Mouse (Mus musculus) midbrain, embryonic 15.5 days (tissue): Measurements from ENCODE around the gene Gpr15. TPM values are rescaled to one million over a fixed set of nuclear protein-coding genes. Genes with fewer than 3 reads are reported as not detected.

Experiments
- ATAC-seq: fragments of 200-750 bp; cut with Nextera tagmentation; replicated peaks from 2 replicates; pipeline ENCODE4 v1.8.0; 2017; ENCODE audit warnings: moderate TSS enrichment
- H3K27ac ChIP-seq: fragments of 300-500 bp; sonication (generic); 2 replicates; pipeline ENCODE4 v1.5.1; 2015; ENCODE audit warnings: mild to moderate bottlenecking, inconsistent platforms
- H3K27me3 ChIP-seq: fragments of 300-500 bp; sonication (generic); replicated peaks from 2 replicates; pipeline ENCODE4 v1.6.1; 2015; ENCODE audit warnings: inconsistent platforms
- H3K36me3 ChIP-seq: fragments of 300-500 bp; sonication (generic); replicated peaks from 2 replicates; pipeline ENCODE4 v1.6.1; 2015; ENCODE audit warnings: inconsistent platforms
- H3K4me1 ChIP-seq: fragments of 300-500 bp; sonication (generic); 2 replicates; pipeline ENCODE4 v1.6.1; 2015; ENCODE audit warnings: inconsistent platforms
- H3K4me2 ChIP-seq: fragments of 300-500 bp; sonication (generic); 2 replicates; pipeline ENCODE4 v1.6.1; 2015; ENCODE audit warnings: inconsistent platforms, mild to moderate bottlenecking, moderate library complexity
- H3K4me3 ChIP-seq: fragments of 300-500 bp; sonication (generic); 2 replicates; pipeline ENCODE4 v1.5.1; 2015; ENCODE audit warnings: mild to moderate bottlenecking, inconsistent platforms
- H3K9ac ChIP-seq: fragments of 300-500 bp; sonication (generic); 2 replicates; pipeline ENCODE4 v1.6.1; 2015; ENCODE audit warnings: mild to moderate bottlenecking, inconsistent platforms
- H3K9me3 ChIP-seq: fragments of 300-500 bp; sonication (generic); 2 replicates; pipeline ENCODE4 v1.6.1; 2016; ENCODE audit warnings: inconsistent platforms
- WGBS: fragments of 180-500 bp; shearing (Covaris S2); methylation state at CpG from one replicate; pipeline ENCODE4 v1.1.7; 2015; ENCODE audit warnings: mixed read lengths; 5-methylcytosine and 5-hydroxymethylcytosine counted together
- polyA plus RNA-seq: library from polyadenylated mRNA; unstranded; fragments of >200 nt; fragmentation: Nextera tagmentation; extraction: Ambion mirVana; gene quantifications from 2 replicates; pipeline ENCODE4 v1.2.1, GENCODE M21; 2015

Gene Gpr15
- polyA plus RNA-seq = 0.13 TPM in 1 of 2 replicates, not detected in the other

DNA sequence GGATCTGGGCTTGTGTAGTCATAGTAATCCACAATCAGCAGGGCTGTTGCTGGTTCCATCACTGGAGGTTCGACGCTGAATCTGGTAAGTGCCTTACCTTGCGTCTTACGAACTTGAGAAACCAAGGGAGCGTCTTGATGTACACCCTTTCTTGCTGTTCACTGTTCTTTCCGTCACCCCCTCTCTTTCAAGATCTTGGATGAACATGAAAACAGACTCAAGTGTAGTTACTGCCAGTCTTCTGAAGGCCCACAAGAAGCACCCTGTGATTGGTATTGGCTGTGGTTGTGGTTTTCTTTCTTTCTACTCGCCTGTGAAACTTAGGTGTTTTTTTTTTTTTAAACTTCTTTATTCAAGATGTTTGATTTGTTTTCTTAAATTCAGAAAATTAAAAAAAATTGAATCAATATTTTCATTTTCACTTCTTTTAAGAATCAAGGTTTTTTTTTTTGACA is at the start of gene Gpr15:
Gene Gpr15, minus strand, starts transcription at position 405 of the 455 bp plus-strand sequence.
- H3K9me3 ChIP-seq = no peaks in the 10 kb centered on the region
- 92% methylated on average over 7 of the region's 7 CpGs for WGBS
- H3K9ac ChIP-seq = no peak within 1 kb of the TSS
- ATAC-seq = no peak
- no peaks in the 10 kb centered on the region for H3K36me3 ChIP-seq
- no peak within 1 kb of the TSS for H3K27ac ChIP-seq
- H3K27me3 ChIP-seq = no peaks in the 10 kb centered on the region
- H3K4me2 ChIP-seq = no peak within 1 kb of the TSS
- H3K4me3 ChIP-seq = no peak within 1 kb of the TSS
- no peaks in the 10 kb centered on the region for H3K4me1 ChIP-seq

DNA sequence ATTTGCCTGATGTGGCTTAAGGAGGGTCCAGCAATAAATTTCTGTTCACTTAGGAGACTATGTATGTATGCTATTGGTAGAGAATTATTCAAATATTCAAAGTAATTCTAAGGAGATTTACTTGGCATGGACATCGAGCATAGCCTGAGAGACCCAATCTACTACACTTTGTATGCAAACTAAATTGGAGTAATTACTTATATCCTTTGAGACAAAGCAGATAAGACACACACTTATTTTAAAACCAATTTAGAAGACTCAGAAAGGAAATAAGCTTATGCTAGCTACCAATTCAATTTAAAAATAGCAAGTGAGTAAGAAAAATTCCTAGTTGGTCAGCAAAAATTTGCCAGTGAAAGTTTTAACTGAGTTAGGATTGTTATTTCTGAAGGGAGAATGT is 44.2 kb upstream of the Gpr15 start, which contains the start of gene Olfr172:
Gene Olfr172, minus strand, starts transcription at position 101 of the 400 bp plus-strand sequence.
- no peak within 1 kb of the TSS for H3K27ac ChIP-seq
- no peaks in the 10 kb centered on the region for H3K4me1 ChIP-seq
- WGBS = 66% methylated on average over 1 of the region's 1 CpGs
- no peak for ATAC-seq
- H3K4me3 ChIP-seq = no peak within 1 kb of the TSS
- H3K36me3 ChIP-seq = no peaks in the 10 kb centered on the region
- no peaks in the 10 kb centered on the region for H3K9me3 ChIP-seq
- H3K4me2 ChIP-seq = no peak within 1 kb of the TSS
- no peak within 1 kb of the TSS for H3K9ac ChIP-seq
- no peaks in the 10 kb centered on the region for H3K27me3 ChIP-seq

DNA sequence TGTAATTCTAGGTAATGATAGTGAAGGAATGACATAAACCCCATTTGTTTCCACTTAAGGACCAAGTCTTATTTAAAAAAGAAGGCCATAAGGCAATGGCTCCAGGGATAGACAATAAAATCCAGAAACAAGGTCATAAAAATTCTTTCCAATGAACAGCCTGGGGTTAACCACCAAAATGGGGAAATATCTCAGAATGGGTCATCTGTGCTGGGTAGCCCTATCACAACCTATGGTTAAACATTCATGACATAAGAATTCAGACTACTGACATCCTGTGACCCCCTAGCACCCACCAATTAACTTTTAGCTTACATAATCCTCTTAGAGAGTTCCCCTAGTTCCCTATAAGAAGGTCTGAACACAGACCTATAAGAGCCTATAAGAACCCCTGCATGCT is 37.3 kb upstream of the Gpr15 start:
- Histone ChIP-seq H3K27ac (no peak overlapping the region), H3K4me1 (no peaks in the 10 kb centered on the region), H3K9ac (no peak overlapping the region), H3K4me3 (no peak overlapping the region), H3K36me3 (no peaks in the 10 kb centered on the region), H3K27me3 (no peaks in the 10 kb centered on the region), H3K4me2 (no peak overlapping the region), H3K9me3 (no peaks in the 10 kb centered on the region)
- ATAC-seq = no peak

DNA sequence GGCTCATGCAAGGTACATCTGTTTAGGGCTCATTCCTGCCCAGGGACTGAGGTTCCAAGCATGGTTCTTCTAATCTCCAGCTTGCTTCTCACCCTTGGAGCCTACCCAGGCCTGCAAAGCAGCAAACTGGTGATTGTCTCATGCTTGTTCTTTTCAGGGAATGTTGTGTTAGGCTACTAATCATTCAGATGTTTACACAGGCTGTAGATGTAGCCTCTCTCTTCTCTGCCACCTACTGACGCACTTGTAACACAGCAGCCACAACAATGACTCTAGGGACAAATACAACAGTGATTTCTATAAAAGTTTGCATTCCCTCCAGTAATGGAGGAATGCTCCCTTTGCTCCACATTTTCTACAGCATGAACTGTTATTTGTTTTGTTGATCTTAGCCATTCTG is 32.4 kb upstream of the Gpr15 start:
- no peaks in the 10 kb centered on the region for H3K9me3 ChIP-seq
- no peaks in the 10 kb centered on the region for H3K27me3 ChIP-seq
- no peaks in the 10 kb centered on the region for H3K36me3 ChIP-seq
- WGBS = 20% methylated on average over 1 of the region's 1 CpGs
- H3K27ac ChIP-seq = no peak overlapping the region
- ATAC-seq = no peak
- H3K9ac ChIP-seq = no peak overlapping the region
- H3K4me3 ChIP-seq = no peak overlapping the region
- no peaks in the 10 kb centered on the region for H3K4me1 ChIP-seq
- H3K4me2 ChIP-seq = no peak overlapping the region

DNA sequence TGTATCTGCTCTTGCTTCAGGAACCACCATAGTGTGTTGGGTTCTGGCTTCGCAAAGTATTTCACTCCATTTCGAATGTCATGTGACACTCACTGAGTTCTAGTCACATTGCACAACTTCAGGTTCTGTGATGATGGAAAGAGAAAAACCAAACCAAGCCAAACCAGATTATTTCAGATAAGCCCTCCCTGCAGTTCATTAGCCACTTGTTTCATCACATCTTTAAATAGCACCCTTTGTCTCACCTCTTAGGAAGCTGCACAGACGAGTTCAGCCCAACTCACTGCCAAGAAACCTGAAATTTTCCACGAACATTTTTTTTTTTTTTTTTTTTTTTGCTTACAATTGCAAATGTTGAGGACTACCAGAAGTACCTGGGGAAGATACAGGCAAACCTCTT is 27.8 kb upstream of the Gpr15 start:
- Histone ChIP-seq H3K4me2 (no peak overlapping the region), H3K9ac (no peak overlapping the region), H3K4me1 (no peaks in the 10 kb centered on the region), H3K27ac (no peak overlapping the region), H3K4me3 (no peak overlapping the region), H3K36me3 (no peaks in the 10 kb centered on the region), H3K9me3 (no peaks in the 10 kb centered on the region), H3K27me3 (no peaks in the 10 kb centered on the region)
- ATAC-seq = no peak
- 81% methylated on average over 4 of the region's 4 CpGs for WGBS

DNA sequence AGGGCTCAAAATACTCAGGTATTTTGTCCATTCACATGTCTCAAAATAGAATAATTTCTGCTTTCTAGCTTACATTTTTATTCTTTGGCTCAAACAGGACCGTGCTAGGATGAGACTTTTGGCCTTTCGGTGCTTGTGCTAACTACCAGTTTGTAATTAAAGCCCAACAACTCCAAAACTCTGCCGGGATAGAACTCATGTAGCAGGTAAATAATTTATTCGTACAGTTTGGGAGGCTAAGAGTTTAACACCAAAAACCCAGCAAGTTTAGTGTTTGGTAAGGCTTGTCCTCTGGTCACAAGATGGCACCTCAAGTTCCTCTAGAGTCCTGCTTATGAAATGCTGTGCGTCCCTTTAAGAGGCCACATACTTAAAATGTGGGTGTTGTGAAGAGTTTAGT is 21.9 kb upstream of the Gpr15 start:
- ATAC-seq = no peak
- H3K4me3 ChIP-seq = no peak overlapping the region
- H3K4me2 ChIP-seq = no peak overlapping the region
- H3K27me3 ChIP-seq = no peaks in the 10 kb centered on the region
- no peaks in the 10 kb centered on the region for H3K9me3 ChIP-seq
- H3K36me3 ChIP-seq = no peaks in the 10 kb centered on the region
- no peak overlapping the region for H3K9ac ChIP-seq
- H3K27ac ChIP-seq = no peak overlapping the region
- 93% methylated on average over 5 of the region's 5 CpGs for WGBS
- no peaks in the 10 kb centered on the region for H3K4me1 ChIP-seq

DNA sequence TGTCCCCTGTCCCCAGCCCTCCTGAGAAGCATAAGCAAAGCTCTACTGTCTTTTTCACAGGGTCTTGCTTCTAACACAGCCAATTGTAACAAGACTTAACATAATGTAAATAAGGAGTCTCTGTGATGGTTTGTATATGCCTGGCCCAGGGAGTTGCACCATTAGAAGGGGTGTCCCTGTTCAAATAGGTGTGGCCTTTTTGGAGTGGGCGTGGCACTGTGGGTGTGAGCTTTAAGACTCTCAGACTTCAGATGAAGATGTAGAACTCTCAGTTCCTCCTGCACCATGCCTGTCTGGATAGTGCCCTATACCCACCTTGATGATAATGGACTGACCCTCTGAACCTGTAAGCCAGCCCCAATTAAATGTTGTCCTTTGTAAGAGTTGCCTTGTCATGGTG is 19.9 kb upstream of the Gpr15 start:
- Histone ChIP-seq H3K27me3 (no peaks in the 10 kb centered on the region), H3K4me3 (no peak overlapping the region), H3K4me2 (no peak overlapping the region), H3K27ac (no peak overlapping the region), H3K9me3 (no peaks in the 10 kb centered on the region), H3K4me1 (no peaks in the 10 kb centered on the region), H3K36me3 (peaks cover 9% of the 10 kb centered on the region; the same call in 1 of the 2 replicates), H3K9ac (no peak overlapping the region)
- no peak for ATAC-seq
- 94% methylated on average over 1 of the region's 1 CpGs for WGBS

DNA sequence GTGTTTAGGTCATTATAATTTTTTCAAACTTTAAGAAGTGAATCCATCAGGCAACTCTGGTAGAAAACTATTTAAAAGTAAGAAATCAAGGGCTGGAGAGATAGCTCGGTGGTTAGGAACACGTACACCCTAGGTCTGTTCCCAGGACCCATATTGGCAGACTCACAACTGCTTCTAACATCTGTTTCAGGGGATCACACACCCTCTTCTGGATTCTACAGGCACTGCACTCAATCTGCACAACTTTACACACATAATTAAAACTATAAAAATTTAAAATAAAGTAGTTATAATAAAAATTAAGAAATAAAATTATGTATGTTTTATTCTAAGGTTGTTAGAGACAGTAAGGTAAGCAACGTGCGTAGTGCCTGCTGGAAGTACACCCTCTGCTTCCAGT is 19.3 kb upstream of the Gpr15 start:
- H3K4me1 ChIP-seq = no peaks in the 10 kb centered on the region
- H3K9me3 ChIP-seq = no peaks in the 10 kb centered on the region
- no peak overlapping the region for H3K9ac ChIP-seq
- WGBS = 75% methylated on average over 4 of the region's 4 CpGs
- H3K27me3 ChIP-seq = no peaks in the 10 kb centered on the region
- H3K4me2 ChIP-seq = no peak overlapping the region
- no peak overlapping the region for H3K4me3 ChIP-seq
- no peak overlapping the region for H3K27ac ChIP-seq
- H3K36me3 ChIP-seq = peaks cover 9% of the 10 kb centered on the region; the same call in 1 of the 2 replicates
- ATAC-seq = no peak

DNA sequence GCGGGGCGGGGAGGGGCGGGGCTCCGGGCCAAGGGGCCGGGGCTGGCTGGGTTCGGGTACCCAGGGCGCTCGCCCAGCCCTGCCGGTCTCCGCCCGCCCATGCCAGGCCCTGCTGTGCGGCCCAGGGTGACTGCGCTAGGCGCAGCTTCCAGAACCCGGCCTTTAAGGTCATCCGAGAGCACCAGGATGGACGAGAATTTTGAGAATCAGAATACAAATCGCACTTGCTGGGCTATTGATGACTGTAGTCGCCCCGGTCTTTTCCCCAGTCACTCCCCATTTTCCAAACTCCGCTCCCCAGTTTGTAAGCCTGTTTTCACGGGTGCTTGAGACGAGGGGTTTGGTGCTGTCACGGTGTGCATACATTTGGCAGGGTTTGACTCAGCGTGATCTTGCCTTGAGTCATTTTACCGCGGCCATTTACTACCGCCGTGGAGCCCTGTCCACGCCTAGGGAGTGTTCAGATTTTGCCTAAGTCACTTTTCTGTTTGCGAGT is 9.4 kb upstream of the Gpr15 start:
- no peaks in the 10 kb centered on the region for H3K9me3 ChIP-seq
- peak overlapping the region; percentile 69 for H3K9ac ChIP-seq
- under 1% methylated on average over 27 of the region's 31 CpGs for WGBS
- peak; percentile 94 for ATAC-seq
- no peaks in the 10 kb centered on the region for H3K27me3 ChIP-seq
- H3K27ac ChIP-seq = peak overlapping the region; percentile 92
- H3K4me2 ChIP-seq = peak overlapping the region; percentile 55
- peaks cover 17% of the 10 kb centered on the region; the same call in 1 of the 2 replicates for H3K36me3 ChIP-seq
- peak overlapping the region; percentile 58 for H3K4me3 ChIP-seq
- peaks cover 15% of the 10 kb centered on the region for H3K4me1 ChIP-seq

DNA sequence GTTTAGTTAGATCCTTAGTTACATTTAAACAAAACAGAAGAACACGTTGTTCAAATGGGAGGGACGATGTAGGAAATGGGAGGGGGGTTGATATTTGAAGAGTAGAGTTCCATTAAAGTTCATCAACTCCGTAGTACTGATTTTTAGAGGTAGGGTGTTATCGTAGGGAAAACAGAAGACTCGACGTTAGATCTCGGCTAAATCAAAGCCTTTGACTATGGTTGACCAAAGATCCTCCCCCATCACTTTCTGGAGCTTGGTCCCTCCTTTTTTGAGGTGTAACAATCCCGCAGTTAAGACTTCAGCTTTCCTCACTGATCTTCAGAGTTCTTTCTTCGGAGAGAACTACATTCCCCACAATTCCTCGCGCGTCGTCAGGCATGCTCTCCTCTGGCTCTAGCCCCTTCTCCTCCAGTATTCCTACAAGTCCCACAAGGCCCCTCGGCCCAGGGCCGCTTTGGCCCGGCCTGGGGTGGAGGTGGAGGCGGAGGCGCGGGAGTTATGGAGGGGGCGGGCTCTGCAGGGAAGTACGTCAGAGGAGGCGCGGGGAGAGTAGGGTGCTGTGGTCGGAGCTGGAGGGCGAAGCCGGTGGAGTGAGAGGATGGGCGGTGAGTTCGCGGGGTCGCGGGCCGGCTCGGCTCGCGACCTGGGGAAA is 8.7 kb upstream of the Gpr15 start, which contains the start of gene Cldnd1:
Gene Cldnd1, plus strand, starts transcription at position 434 of the 655 bp plus-strand sequence.
- peak within 1 kb of the TSS; percentile 55 for H3K4me2 ChIP-seq
- H3K4me1 ChIP-seq = peaks cover 15% of the 10 kb centered on the region
- 2% methylated on average over 30 of the region's 35 CpGs for WGBS
- H3K27ac ChIP-seq = peak within 1 kb of the TSS; percentile 92
- no peaks in the 10 kb centered on the region for H3K9me3 ChIP-seq
- peak within 1 kb of the TSS; percentile 69 for H3K9ac ChIP-seq
- peak within 1 kb of the TSS; percentile 58 for H3K4me3 ChIP-seq
- peak; percentile 100 for ATAC-seq
- H3K27me3 ChIP-seq = no peaks in the 10 kb centered on the region
- H3K36me3 ChIP-seq = peaks cover 17% of the 10 kb centered on the region; the same call in 1 of the 2 replicates

DNA sequence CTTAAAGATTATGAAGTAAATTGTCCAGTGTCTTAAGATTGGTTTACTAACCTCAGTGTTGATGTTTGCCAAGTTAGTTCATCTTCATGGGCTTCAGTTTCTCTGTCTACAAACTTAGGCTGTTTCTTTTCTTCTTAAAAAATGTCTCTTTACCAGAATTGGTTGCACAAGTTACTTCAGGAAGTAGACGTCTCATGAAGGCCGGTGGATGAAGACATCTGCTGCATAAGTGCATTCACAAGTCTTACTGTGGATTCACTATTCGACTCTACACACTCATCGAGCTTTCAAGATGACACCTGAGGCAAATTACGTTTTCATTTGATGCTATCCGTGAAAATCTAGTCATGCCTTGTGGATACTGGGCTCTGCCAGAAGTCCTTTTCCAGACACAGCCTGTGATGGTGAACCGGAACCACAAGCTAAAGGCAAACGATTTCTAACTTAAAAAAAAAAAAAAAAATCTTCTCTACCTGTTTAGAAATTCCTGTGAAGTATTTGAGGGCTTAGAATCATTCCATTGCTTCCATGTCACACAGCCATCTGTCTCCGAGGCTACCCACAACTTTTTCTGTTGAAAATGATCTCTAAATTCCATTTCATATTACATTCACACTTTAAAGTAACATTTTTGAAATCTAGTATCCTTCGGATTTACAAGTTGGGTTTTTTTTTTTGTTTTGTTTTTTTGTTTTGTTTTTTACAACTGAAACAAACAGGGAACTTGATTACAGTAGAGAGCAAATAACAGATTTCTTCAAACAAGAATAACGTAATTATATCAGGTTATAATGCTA is 8.0 kb upstream of the Gpr15 start:
- H3K36me3 ChIP-seq = peaks cover 11% of the 10 kb centered on the region; the same call in 1 of the 2 replicates
- no peak overlapping the region for H3K27ac ChIP-seq
- no peaks in the 10 kb centered on the region for H3K9me3 ChIP-seq
- H3K27me3 ChIP-seq = no peaks in the 10 kb centered on the region
- H3K9ac ChIP-seq = no peak overlapping the region
- H3K4me2 ChIP-seq = peak overlapping the region; percentile 51; the same call in 1 of the 2 replicates
- ATAC-seq = no peak
- peaks cover 15% of the 10 kb centered on the region for H3K4me1 ChIP-seq
- no peak overlapping the region for H3K4me3 ChIP-seq
- 77% methylated on average over 11 of the region's 11 CpGs for WGBS

DNA sequence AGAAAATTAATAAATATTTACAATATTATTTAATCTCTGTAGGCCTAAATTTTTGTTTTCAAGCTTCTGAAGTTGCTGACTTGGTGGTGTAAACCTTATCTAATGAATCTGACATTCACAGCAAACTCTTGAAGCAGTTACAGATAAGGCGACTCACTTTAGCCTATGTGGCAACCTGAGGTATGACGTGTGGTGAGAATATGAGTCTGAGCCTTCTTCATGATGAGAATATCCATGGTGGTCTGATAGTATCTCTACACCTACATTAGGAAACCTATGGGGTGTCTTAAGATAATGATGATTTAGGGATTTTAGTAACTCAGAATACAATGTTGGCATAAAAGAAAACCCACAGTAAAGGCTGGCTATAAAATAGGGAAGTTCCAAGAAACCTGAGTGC is 3.4 kb upstream of the Gpr15 start:
- 89% methylated on average over 2 of the region's 2 CpGs for WGBS
- no peak overlapping the region for H3K4me2 ChIP-seq
- no peaks in the 10 kb centered on the region for H3K9me3 ChIP-seq
- H3K9ac ChIP-seq = no peak overlapping the region
- H3K4me1 ChIP-seq = no peaks in the 10 kb centered on the region
- H3K27me3 ChIP-seq = no peaks in the 10 kb centered on the region
- no peak overlapping the region for H3K4me3 ChIP-seq
- ATAC-seq = no peak
- H3K36me3 ChIP-seq = no peaks in the 10 kb centered on the region
- H3K27ac ChIP-seq = no peak overlapping the region
